Mouse (Mus musculus) layer of hippocampus, postnatal 14 days (tissue): ENCODE measurements around the gene Arrdc5. TPM values are rescaled to one million over a fixed set of nuclear protein-coding genes. Genes with fewer than 3 reads are reported as not detected.
A peak's percentile ranks its signal among the peaks of the same experiment; 100 is the strongest.

Experiments used
- DNase-seq, 2 experiments: peaks; one replicate each; pipeline ENCODE4 v3.0.0; 2021 to 2022; ENCODE audit warnings: low spot score in 2 of 2, mixed read lengths in 1 of 2
- total RNA-seq, 2 experiments: library from RNA; stranded (reverse); gene quantifications; 2 replicates each; pipeline ENCODE4 v1.2.3; 2021

Arrdc5 gene
- total RNA-seq, 2 experiments from 2014 or later: not detected

DNA sequence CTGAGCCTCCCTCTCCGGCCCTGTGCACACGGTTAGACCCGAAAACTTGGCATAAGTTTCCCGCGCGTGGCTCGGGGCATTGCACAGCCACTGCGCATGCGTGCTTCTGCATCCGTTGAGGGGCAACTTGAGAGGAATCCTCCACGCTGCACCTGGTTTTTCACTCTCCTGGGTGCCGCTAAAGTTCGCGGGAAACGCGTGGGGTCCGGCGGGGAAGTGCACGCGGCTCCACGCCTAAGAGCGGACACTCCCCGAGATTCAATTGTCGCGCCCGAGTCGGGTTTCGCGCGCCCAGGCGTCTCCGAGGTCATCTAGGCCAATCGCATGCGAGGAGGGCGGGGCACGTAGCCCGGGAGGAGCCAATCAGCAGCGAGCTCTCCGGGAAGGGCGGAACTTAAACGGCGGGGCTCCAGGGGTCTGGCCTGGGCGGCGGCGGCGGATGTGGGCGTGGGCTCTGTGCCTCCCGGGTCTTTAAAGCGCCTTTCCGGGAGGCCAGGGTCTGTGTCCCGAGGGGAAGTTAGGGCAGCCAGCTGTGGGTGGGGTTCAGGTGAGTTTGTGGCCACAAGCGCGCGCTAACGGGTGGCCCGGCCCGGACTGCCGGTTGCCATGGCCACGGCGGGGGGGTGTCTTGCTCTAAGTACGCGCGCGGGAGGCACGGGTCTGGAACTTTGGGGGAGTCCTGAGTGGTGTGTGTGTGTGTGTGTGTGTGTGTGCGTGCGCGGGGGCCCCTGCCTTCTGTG lies 3.9 kb upstream of the Arrdc5 start:
- peak; percentile 91 to 93 for DNase-seq

DNA sequence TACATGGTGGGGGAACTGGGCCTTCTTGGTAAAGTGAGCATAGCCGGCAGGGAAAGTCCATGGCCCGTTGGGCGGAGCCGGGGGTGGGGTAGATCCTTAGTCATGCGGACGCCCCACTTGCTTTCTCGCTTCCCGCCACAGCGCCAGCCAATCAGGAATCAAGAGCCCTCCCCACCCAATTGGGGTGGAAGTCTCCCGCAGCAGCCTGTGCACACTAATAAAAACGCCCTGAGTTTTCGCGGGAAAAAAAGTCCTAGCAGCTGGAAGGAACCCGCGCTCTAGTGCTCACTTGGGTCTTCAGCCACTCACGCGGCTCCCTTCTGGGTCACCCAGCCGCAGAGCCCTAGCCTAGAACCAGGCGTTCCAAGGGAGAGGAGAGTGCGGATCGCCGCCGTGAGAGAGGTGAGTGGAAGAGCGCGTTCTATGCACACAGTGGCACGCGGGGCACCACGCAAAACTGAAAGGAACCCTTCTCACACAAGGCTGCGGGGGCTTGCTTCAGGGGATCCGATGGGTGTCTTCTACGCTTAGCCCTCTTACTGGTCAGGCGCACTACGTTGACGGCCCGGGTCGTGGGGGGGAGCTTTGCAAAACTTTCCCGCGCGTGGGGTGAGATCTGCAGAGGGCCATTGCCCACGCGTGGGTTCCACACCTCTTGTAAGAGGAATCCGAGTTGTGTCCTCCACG lies 3.2 kb upstream of the Arrdc5 start, which contains the start of gene Uhrf1:
Gene Uhrf1, plus strand, starts transcription at position 162 of the 687 bp plus-strand sequence.
- DNase-seq: no peak

DNA sequence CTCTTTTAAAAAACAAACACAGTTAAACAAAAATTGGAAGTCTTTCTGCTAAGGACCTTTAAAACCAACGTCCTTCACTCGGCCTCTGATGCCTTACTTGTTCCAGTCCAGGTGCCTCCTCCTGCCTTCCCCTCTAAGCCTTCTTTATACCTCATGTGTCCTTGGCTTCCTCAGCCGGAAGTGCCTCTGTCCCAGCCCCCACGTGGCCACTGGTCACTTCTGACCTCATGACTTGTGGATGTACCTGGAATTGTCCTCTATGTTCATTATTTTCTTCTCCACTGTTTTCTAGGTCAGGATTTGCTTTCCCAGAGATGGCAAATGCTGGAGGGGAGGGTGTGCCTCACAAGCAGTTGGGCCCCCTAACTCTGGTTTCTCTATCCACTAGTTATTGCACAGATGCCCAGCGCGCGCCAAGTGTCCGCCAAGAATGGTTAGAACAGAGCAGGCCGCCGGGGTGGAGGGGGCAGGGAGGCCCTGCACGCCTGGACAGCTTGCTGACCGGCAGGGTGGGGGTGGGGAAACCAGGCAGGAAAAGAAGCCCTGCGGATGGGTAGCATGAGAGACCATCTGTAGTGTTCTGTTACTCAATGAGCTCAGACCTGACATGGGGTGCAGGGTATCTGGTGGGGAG lies 2.4 kb upstream of the Arrdc5 start:
- no peak for DNase-seq

DNA sequence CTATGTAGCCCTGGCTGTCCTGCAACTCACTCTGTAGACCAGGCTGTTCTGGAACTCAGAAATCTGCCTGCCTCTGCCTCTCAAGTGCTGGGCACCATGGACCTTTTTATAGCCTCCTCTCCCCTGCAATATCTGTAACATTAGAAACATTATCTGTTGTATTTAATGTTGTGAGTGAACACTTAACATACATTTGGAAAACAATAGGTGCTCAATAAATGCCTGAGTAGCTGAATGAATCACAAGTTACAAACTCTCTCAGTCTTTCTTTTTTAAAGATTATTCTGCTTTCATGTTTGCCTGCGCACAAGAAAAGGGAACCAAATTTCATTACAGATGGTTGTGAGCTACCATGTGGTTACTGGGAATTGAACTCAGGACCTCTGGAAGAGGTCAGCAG lies 1.8 kb downstream of the Arrdc5 start:
- no peak for DNase-seq

- no peak for DNase-seq
These were observed 3.9 kb downstream of the Arrdc5 start for GRCm38 (mm10) chr17:56296201-56296600.

DNA sequence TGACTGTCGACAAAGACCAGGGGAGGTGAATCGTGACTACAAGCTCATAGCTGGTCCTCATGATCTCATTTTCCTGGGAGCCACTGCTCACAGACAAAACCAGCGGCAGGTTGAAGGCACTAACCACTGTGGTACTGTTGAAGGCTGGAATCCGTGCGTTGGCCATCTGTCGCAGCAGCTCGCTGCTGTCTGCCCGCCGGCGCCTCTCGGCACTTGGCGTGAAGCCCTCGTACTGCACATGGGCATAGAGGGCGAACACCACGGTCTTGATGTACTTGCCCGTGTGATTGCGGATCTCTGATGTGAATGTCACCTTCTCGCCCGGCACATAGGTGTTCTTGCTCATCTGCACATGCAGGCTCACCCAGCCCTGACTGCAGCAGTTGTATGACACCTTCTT lies 5.8 kb downstream of the Arrdc5 start:
- DNase-seq: no peak

- no peak for DNase-seq
These were observed 6.8 kb downstream of the Arrdc5 start for GRCm38 (mm10) chr17:56293291-56293690.

- no peak for DNase-seq
These were observed 7.4 kb downstream of the Arrdc5 start, which contains the start of gene Plin3 for GRCm38 (mm10) chr17:56292531-56293222. TSS of gene Plin3 (minus strand) at chr17:56292873.

GRCm38 (mm10) chr17:56291826-56292475 lies 8.1 kb downstream of the Arrdc5 start:
- no peak for DNase-seq

GRCm38 (mm10) chr17:56291171-56291511 lies 8.9 kb downstream of the Arrdc5 start:
- peak; percentile 63 to 64 for DNase-seq

- peak; percentile 66 to 67 for DNase-seq
These were observed 9.5 kb downstream of the Arrdc5 start for GRCm38 (mm10) chr17:56290388-56291170.

- DNase-seq: no peak
These were observed 10.4 kb downstream of the Arrdc5 start for GRCm38 (mm10) chr17:56289371-56290331.

GRCm38 (mm10) chr17:56288866-56289265 lies 11.2 kb downstream of the Arrdc5 start:
- DNase-seq: no peak

DNA sequence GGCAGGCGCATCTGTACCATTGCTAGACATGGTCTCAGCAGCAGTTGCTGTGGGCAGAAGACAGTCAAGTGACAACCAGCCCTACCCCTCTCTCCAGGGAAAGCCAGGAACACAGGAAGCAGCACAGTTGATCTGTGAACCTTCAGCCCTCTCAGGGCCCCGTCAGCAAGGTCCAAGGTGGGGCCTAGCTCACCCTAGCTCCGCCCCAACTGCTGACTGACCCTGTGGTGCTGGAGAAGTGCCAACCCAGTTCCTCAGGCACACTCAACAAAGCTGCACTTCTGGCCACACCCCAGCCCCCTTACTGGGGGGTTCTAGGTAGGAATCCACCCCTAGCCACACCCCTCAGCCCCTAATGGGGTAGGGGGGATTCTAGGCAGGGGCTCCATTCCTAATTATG lies 12.3 kb downstream of the Arrdc5 start:
- no peak for DNase-seq

DNA sequence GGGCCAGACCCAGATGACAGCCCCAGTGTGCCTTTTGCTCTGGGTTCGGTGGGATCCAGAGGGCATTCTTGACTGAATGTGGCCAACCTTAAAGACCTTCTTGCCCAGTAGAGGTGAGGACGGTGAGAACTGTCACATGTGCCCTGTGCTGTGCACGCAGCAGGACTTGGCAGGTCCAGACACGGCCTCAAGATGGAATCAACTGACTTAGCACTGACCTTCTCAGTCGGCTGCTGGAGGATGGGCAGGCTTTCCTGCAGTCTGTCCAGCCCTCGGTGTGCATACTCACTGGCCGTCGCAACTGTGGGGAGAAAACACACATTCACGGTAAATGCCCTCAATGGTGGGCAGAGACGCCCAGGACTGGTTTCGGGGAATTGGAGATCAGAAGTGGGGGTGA lies 14.1 kb downstream of the Arrdc5 start:
- DNase-seq: no peak

GRCm38 (mm10) chr17:56283316-56283715 lies 16.8 kb downstream of the Arrdc5 start:
- DNase-seq: no peak

GRCm38 (mm10) chr17:56282802-56283201 lies 17.3 kb downstream of the Arrdc5 start:
- peak in 1 of 2 experiments; percentile 67 for DNase-seq

DNA sequence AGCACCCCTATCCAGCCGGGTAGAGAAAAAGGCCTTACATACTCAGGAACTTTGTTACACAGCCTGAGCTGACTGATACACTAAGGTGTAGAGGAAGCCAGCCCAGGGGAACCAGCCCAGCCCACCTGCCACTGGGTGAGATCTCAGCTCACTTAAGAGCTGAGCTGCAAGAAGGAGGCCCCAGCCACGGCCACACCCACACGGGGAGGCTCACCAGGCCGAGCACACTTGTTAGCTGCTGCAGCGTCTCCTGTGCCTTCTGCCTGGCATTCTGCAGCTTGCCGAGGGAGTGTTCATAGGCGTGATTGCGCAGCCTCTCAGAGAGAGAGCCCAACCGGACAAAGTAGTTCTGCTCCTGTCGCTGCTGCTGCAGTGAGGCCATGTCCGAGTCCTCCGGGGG lies 18.9 kb downstream of the Arrdc5 start:
- DNase-seq: no peak
